Mouse (Mus musculus): ENCODE results near the gene Bzw1. TPM values are rescaled to one million over a fixed set of nuclear protein-coding genes. Genes with fewer than 3 reads are reported as not detected.
A peak's percentile ranks its signal among the peaks of the same experiment; 100 is the strongest.

The Bzw1 gene
- polyA plus RNA-seq, 1 experiment from 2014 or later, result 357 TPM

GRCm38 (mm10) chr1:58423371-58424248 lies 30.9 kb downstream of the Bzw1 start, which contains the start of gene Clk1:
Gene Clk1, minus strand, starts transcription at chr1:58424066.
- Histone ChIP-seq H3K4me3 (ENCODE audit: low read depth, low read length) (peak within 1 kb of the TSS; percentile 85), H3K27me3 (replicated peaks; ENCODE audit: control insufficient read depth, insufficient read depth, low read length) (no peaks in the 10 kb centered on the region), H3K27ac (ENCODE audit: low read depth) (peak within 1 kb of the TSS; percentile 99), H3K9me3 (ENCODE audit: control insufficient read depth, low read length) (no peaks in the 10 kb centered on the region), H3K4me2 (ENCODE audit: low read length) (peak within 1 kb of the TSS; percentile 58), H3K4me1 (replicated peaks; ENCODE audit: control insufficient read depth, insufficient read depth, low read length) (peaks cover 13% of the 10 kb centered on the region; the same call in 1 of the 2 replicates), H3K9ac (ENCODE audit: low read length) (peak within 1 kb of the TSS; percentile 100), H3K36me3 (ENCODE audit: control insufficient read depth, insufficient read depth, low read length) (peaks cover 27% of the 10 kb centered on the region)
- under 1% methylated on average over 78 of the region's 79 CpGs for WGBS
- DNase-seq (ENCODE audit: low spot score), result peak; percentile 99
- peak; percentile 91 for ATAC-seq (replicated peaks; ENCODE audit: low FRiP score, low TSS enrichment, low read depth)

GRCm38 (mm10) chr1:58424551-58424950 lies 31.9 kb downstream of the Bzw1 start:
- Histone ChIP-seq H3K9me3 (ENCODE audit: control insufficient read depth, low read length) (no peaks in the 10 kb centered on the region), H3K4me2 (ENCODE audit: low read length) (no peak overlapping the region), H3K4me1 (replicated peaks; ENCODE audit: control insufficient read depth, insufficient read depth, low read length) (peaks cover 13% of the 10 kb centered on the region; the same call in 1 of the 2 replicates), H3K36me3 (ENCODE audit: control insufficient read depth, insufficient read depth, low read length) (peaks cover 23% of the 10 kb centered on the region), H3K9ac (ENCODE audit: low read length) (no peak overlapping the region), H3K4me3 (ENCODE audit: low read depth, low read length) (no peak overlapping the region; the same call in 1 of the 2 replicates), H3K27me3 (replicated peaks; ENCODE audit: control insufficient read depth, insufficient read depth, low read length) (no peaks in the 10 kb centered on the region), H3K27ac (ENCODE audit: low read depth) (no peak overlapping the region)
- no peak for DNase-seq (ENCODE audit: low spot score)
- ATAC-seq (replicated peaks; ENCODE audit: low FRiP score, low TSS enrichment, low read depth), result no peak
- WGBS, result 86% methylated on average over 3 of the region's 3 CpGs

- peaks cover 41% of the 10 kb centered on the region for H3K36me3 ChIP-seq (ENCODE audit: control insufficient read depth, insufficient read depth, low read length)
- H3K4me3 ChIP-seq (ENCODE audit: low read depth, low read length), result peak overlapping the region; percentile 61
- peak overlapping the region; percentile 79 for H3K9ac ChIP-seq (ENCODE audit: low read length)
- no peaks in the 10 kb centered on the region for H3K27me3 ChIP-seq (replicated peaks; ENCODE audit: control insufficient read depth, insufficient read depth, low read length)
- ATAC-seq (replicated peaks; ENCODE audit: low FRiP score, low TSS enrichment, low read depth) (no peak), DNase-seq (ENCODE audit: low spot score) (no peak)
- H3K4me2 ChIP-seq (ENCODE audit: low read length), result peak overlapping the region; percentile 84
- no peaks in the 10 kb centered on the region for H3K9me3 ChIP-seq (ENCODE audit: control insufficient read depth, low read length)
- peak overlapping the region; percentile 87 for H3K27ac ChIP-seq (ENCODE audit: low read depth)
- WGBS, result 9% methylated on average over 10 of the region's 10 CpGs
- peaks cover 11% of the 10 kb centered on the region for H3K4me1 ChIP-seq (replicated peaks; ENCODE audit: control insufficient read depth, insufficient read depth, low read length)
Measured at GRCm38 (mm10) chr1:58444691-58445090, 52.0 kb downstream of the Bzw1 start.

DNA sequence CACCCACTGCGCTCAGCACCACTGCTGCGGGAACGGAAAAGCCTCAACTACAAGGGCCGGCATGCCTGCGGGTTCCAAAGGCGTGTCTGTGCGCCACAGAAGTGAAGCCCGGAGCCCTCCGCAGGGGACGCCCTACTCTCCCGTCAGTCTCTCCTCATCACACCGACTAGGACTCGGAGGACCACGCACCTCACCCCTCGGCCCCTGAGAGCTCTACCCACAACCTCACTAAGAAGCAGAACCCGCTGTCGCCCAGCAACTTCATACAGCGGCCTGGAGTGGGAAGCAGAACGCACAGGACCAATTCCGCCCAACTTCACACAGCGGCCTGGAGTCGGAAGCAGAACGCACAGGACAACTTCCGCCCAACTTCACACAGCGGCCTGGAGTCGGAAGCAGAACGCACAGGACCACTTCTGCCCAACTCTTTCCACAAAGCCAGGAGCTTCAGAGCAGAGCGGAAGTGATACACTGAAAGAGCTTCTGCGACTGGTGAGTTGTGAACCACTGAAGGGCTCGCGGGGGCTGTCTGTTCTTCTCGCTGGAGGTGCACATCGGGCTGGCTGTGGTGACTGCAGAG lies 52.5 kb downstream of the Bzw1 start, which contains the start of the genes Nif3l1 and Ppil3:
Nif3l1 (plus strand) TSS at position 9 of the 580 bp plus-strand sequence.
Ppil3 (minus strand) TSS at position 344 of the 580 bp plus-strand sequence.
- peaks cover 37% of the 10 kb centered on the region for H3K36me3 ChIP-seq (ENCODE audit: control insufficient read depth, insufficient read depth, low read length)
- no peaks in the 10 kb centered on the region for H3K9me3 ChIP-seq (ENCODE audit: control insufficient read depth, low read length)
- DNase-seq (ENCODE audit: low spot score) (peak; percentile 93), ATAC-seq (replicated peaks; ENCODE audit: low FRiP score, low TSS enrichment, low read depth) (peak; percentile 92)
- H3K27ac ChIP-seq (ENCODE audit: low read depth), result peak within 1 kb of the TSS; percentile 87
- H3K4me3 ChIP-seq (ENCODE audit: low read depth, low read length), result peak within 1 kb of the TSS; percentile 61
- H3K4me2 ChIP-seq (ENCODE audit: low read length), result peak within 1 kb of the TSS; percentile 84
- peak within 1 kb of the TSS; percentile 79 for H3K9ac ChIP-seq (ENCODE audit: low read length)
- peaks cover 11% of the 10 kb centered on the region for H3K4me1 ChIP-seq (replicated peaks; ENCODE audit: control insufficient read depth, insufficient read depth, low read length)
- WGBS, result under 1% methylated on average over 33 of the region's 33 CpGs
- H3K27me3 ChIP-seq (replicated peaks; ENCODE audit: control insufficient read depth, insufficient read depth, low read length), result no peaks in the 10 kb centered on the region

DNA sequence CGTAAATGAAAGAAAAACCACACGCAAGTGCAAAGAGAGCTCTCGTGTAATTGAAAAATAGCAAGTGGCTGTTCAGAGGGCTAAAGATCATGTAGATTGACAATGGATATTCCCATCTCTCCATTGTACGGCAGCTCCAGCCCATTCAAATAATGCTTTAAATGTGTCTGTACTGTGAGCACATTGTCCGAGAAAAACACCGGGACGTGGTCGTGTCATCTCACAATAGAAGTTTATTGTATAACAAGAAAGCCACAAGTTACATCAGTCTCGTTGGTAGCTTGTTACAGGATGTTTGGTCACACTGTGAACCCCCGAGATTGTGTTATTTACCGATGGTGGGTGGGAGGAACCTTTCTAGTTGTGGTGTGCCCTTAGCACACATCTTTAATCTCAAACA lies 53.2 kb downstream of the Bzw1 start:
- Histone ChIP-seq H3K27me3 (replicated peaks; ENCODE audit: control insufficient read depth, insufficient read depth, low read length) (no peaks in the 10 kb centered on the region), H3K4me3 (ENCODE audit: low read depth, low read length) (peak overlapping the region; percentile 61), H3K9me3 (ENCODE audit: control insufficient read depth, low read length) (no peaks in the 10 kb centered on the region), H3K36me3 (ENCODE audit: control insufficient read depth, insufficient read depth, low read length) (peaks cover 37% of the 10 kb centered on the region), H3K4me2 (ENCODE audit: low read length) (peak overlapping the region; percentile 84), H3K9ac (ENCODE audit: low read length) (peak overlapping the region; percentile 79), H3K27ac (ENCODE audit: low read depth) (peak overlapping the region; percentile 87), H3K4me1 (replicated peaks; ENCODE audit: control insufficient read depth, insufficient read depth, low read length) (peaks cover 11% of the 10 kb centered on the region)
- WGBS, result 13% methylated on average over 11 of the region's 11 CpGs
- DNase-seq (ENCODE audit: low spot score) (no peak), ATAC-seq (replicated peaks; ENCODE audit: low FRiP score, low TSS enrichment, low read depth) (no peak)

- H3K4me1 ChIP-seq (replicated peaks; ENCODE audit: control insufficient read depth, insufficient read depth, low read length), result peaks cover 11% of the 10 kb centered on the region
- no peaks in the 10 kb centered on the region for H3K27me3 ChIP-seq (replicated peaks; ENCODE audit: control insufficient read depth, insufficient read depth, low read length)
- H3K36me3 ChIP-seq (ENCODE audit: control insufficient read depth, insufficient read depth, low read length), result peaks cover 37% of the 10 kb centered on the region
- no peak overlapping the region for H3K9ac ChIP-seq (ENCODE audit: low read length)
- no peak overlapping the region for H3K4me2 ChIP-seq (ENCODE audit: low read length)
- H3K27ac ChIP-seq (ENCODE audit: low read depth), result no peak overlapping the region
- no peak overlapping the region for H3K4me3 ChIP-seq (ENCODE audit: low read depth, low read length)
- ATAC-seq (replicated peaks; ENCODE audit: low FRiP score, low TSS enrichment, low read depth) (no peak), DNase-seq (ENCODE audit: low spot score) (no peak)
- H3K9me3 ChIP-seq (ENCODE audit: control insufficient read depth, low read length), result no peaks in the 10 kb centered on the region
- WGBS, result 88% methylated on average over 7 of the region's 7 CpGs
Measured at GRCm38 (mm10) chr1:58447766-58448165, 55.1 kb downstream of the Bzw1 start.

GRCm38 (mm10) chr1:58448396-58448795 lies 55.7 kb downstream of the Bzw1 start:
- Histone ChIP-seq H3K27ac (ENCODE audit: low read depth) (no peak overlapping the region), H3K4me2 (ENCODE audit: low read length) (no peak overlapping the region), H3K36me3 (ENCODE audit: control insufficient read depth, insufficient read depth, low read length) (peaks cover 41% of the 10 kb centered on the region), H3K9me3 (ENCODE audit: control insufficient read depth, low read length) (no peaks in the 10 kb centered on the region), H3K4me1 (replicated peaks; ENCODE audit: control insufficient read depth, insufficient read depth, low read length) (peaks cover 11% of the 10 kb centered on the region), H3K9ac (ENCODE audit: low read length) (no peak overlapping the region), H3K27me3 (replicated peaks; ENCODE audit: control insufficient read depth, insufficient read depth, low read length) (no peaks in the 10 kb centered on the region), H3K4me3 (ENCODE audit: low read depth, low read length) (no peak overlapping the region)
- DNase-seq (ENCODE audit: low spot score) (no peak), ATAC-seq (replicated peaks; ENCODE audit: low FRiP score, low TSS enrichment, low read depth) (no peak)
- WGBS, result 85% methylated on average over 7 of the region's 7 CpGs

GRCm38 (mm10) chr1:58454316-58454715 lies 61.6 kb downstream of the Bzw1 start:
- Histone ChIP-seq H3K9ac (ENCODE audit: low read length) (no peak overlapping the region), H3K4me2 (ENCODE audit: low read length) (no peak overlapping the region), H3K9me3 (ENCODE audit: control insufficient read depth, low read length) (no peaks in the 10 kb centered on the region), H3K36me3 (ENCODE audit: control insufficient read depth, insufficient read depth, low read length) (peaks cover 83% of the 10 kb centered on the region), H3K4me3 (ENCODE audit: low read depth, low read length) (no peak overlapping the region), H3K27me3 (replicated peaks; ENCODE audit: control insufficient read depth, insufficient read depth, low read length) (no peaks in the 10 kb centered on the region), H3K4me1 (replicated peaks; ENCODE audit: control insufficient read depth, insufficient read depth, low read length) (no peaks in the 10 kb centered on the region), H3K27ac (ENCODE audit: low read depth) (no peak overlapping the region)
- WGBS, result 86% methylated on average over 6 of the region's 6 CpGs
- ATAC-seq (replicated peaks; ENCODE audit: low FRiP score, low TSS enrichment, low read depth) (no peak), DNase-seq (ENCODE audit: low spot score) (no peak)
